ENCODE assay signal across 1 mouse cellular context in the genomic region with DNA sequence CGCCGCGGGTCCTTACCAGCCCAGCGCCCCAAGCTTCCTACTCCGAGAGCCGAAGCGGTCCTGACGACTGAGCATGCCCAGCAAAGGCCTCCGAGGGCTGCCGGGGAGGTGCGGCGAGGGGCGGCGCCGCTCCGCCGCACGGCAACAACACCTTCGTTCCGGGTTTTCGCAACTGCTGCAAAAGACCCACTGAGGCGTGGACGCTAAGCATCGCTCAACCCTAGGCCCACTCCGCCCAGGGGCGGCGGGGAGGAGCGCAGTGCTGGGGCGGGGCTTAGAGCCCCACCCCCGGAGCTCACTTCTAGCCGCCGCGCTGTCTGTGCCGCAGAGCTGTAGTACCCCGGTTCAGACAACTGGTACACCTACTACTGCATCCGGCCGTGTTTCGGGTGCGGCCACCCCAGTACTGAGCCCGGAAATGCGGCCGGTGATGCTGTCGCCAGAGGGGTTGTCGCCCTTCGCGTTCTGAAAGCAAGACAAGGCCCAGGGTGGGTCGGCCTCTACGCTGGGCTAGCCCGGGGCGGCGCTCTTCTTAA.
TF ChIP-seq lines count a peak whose summit lies in the region.

No protein-coding gene starts in this region.

TF ChIP-seq in MEL, 35 proteins besides CTCF, POLR2A, EP300 and RAD21 (continued from another document):
- TF ChIP-seq ZC3H11A (IDR thresholded peaks at IDR 0.05; ENCODE audit: low read depth, low read length): no peak
- peak; percentile 91 for TF ChIP-seq SIN3A (IDR thresholded peaks at IDR 0.05; ENCODE audit: low read length)
- TF ChIP-seq ZNF384 (IDR thresholded peaks at IDR 0.05; ENCODE audit: low read depth, low read length): no peak
- no peak for TF ChIP-seq SMC3 (IDR thresholded peaks at IDR 0.05; ENCODE audit: low read depth, low read length)
- TF ChIP-seq TBP (IDR thresholded peaks at IDR 0.05; ENCODE audit: low read depth, low read length): peak; percentile 86
- TF ChIP-seq MAFK (IDR thresholded peaks at IDR 0.05; ENCODE audit: borderline replicate concordance, low read depth, low read length): no peak
- no peak for TF ChIP-seq USF2 (IDR thresholded peaks at IDR 0.05; ENCODE audit: borderline replicate concordance in 1 of 2, insufficient read depth in 1 of 2, low read depth in 1 of 2, low read length in 2 of 2)
- no peak for TF ChIP-seq ZKSCAN1 (IDR thresholded peaks at IDR 0.05; ENCODE audit: low read depth, low read length)
- TF ChIP-seq JUND (IDR thresholded peaks at IDR 0.05; ENCODE audit: low read depth, low read length): no peak
- TF ChIP-seq ELF1 (IDR thresholded peaks at IDR 0.05; ENCODE audit: low read depth, low read length): no peak; the same call in 1 of the 2 replicates
- TF ChIP-seq RCOR1 (IDR thresholded peaks at IDR 0.05; ENCODE audit: low read depth, low read length): no peak
